Mouse (Mus musculus): ENCODE measurements at regions not wholly inside any gene's neighbourhood (a gene's known extent, or its start where the extent isn't known, plus 50 kb on each side); places are given as distances from the start of the nearest gene placed in this dataset.

DNA sequence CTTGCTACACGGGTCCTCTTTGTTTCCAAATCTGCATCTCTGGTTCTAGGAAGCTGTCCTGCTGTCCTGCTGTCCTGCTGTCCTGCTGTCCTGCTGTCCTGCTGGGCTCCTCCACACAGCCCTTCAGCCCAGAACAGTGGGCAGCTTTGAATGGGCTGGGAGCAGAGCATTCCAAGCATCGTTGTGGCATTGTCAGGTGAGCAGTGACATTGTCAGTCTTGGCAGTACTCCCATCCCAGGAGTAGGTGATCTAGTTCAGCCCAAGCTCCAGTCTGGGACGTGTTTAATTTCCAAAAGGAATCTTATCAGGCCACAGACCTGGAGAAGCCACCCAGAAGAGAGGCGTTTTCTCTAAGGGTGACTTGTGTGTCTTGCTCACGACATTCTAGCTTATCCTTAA lies 99.4 kb upstream of the Foxn2 start:
- DNase-seq (ENCODE audit: low spot score): no peak

DNA sequence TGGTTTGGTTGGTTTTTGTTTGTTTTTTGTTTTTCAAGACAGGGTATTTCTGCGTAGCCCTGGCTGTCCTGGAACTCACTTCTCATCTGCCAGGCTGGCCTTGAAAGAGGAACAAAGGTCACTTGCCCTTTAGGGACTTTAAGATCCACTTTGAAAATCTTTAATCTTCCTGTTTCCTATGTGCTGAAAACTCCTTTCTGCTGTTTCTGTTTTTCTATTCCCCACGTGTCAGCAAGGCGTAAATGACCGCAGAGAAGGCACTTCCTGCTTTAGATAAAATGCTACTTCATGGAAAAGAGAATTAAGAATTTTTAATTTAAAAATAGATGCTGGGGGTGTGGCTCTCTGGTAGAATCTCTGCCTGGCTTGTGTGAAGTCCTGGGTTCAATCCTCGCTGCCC lies 98.9 kb upstream of the Foxn2 start:
- peak; percentile 47 for DNase-seq (ENCODE audit: low spot score)

DNA sequence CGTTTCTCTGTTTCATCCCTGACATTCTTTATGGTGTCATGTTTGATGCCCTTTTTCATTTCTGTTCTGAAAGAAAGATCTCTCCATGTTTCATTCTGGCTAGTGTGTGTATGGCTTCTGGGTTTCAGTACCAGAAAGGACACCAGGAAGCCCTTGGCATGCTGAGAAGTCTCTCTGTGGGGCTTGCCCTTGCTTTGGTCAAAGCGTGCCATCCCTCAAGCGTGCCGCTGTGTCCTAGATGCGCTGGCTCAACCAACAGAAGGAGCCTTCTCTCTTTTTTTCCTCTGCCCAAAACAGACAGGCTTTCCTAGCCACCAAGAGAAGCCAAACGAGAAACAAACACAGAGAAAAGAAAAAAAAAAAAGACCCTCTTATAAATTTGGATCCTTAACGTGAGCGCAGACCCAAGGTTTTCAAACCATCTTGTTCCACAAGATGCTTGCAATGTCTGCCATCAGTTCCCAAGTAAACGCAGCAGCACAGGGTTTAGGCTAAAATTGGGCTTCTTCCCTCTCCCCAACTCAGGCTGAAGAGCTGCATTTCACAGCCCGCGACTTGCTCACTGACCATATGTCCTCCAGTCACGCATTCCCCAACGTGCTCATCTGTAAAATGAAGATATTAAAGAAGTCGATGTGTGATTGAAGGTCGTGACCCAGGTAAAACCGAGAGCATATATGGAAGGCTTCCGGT lies 97.3 kb upstream of the Foxn2 start:
- no peak for DNase-seq (ENCODE audit: low spot score)

DNA sequence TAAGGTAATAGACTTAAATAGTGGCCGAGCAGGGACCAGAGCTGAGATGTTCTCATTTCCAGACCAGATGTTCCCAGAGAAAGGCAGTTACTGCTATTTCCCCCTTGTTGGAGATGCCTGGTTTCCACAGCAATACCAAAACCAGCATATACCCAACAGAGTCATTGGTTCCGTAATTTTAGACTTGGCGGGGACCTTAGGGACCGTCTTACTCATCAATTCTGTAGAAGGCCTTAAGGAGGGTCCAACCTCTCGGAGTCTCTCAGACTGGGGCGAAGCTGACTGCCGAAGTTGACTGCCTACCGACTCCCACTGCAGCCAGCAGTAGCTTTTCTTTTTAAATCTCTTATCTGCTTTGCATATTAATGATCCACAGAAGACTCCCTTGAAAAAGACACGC lies 95.1 kb upstream of the Foxn2 start:
- no peak for DNase-seq (ENCODE audit: low spot score)

DNA sequence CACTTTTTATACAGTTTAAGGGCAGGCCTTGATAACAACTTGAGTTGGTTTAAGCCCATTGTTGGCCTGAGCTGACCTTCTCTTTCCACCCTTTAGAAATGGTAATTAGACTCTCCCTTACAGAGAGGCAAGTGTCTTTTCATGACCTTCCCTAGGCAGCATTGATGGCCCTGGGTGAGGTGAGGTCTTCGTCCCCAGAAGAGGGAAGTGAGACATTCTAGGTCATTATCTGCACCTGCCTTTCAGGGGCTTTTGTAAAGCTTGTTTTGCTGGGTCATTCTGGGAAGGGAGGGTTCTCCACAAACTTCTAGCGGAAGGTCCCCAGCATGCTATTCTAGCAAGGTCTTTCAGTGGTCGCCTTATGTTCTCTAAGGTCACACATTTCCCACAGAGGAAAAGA lies 93.6 kb upstream of the Foxn2 start:
- no peak for DNase-seq (ENCODE audit: low spot score)

DNA sequence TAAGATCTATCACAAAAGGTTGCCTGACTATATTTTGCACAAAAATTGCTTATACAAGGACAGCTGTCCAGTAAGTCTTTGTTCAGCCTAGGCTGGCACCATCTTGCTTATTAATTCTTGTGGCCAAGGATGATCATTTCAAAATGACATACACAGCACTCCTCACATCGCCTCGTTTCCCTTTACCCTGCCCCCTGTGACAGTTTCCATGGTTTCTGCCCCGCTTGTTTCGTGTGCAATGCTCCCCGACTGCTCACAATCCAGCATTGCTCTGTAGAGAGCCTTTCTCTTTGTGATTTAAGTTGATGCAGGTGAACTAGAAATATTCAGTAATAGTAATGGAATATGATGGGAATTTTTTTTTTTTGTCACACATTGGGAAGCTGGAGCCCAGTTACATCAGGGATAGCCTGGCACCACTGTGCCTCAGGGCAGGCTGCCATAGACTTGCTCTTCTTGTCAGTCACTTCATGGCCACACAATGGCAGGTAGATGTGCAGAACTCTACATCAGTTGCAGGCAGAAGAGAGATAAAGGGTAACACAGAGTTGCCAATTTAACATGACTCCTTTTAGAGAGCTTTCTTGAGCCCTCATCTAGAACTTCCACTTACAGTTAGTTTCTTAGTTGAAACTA lies 90.6 kb upstream of the Foxn2 start:
- no peak for DNase-seq (ENCODE audit: low spot score)

DNA sequence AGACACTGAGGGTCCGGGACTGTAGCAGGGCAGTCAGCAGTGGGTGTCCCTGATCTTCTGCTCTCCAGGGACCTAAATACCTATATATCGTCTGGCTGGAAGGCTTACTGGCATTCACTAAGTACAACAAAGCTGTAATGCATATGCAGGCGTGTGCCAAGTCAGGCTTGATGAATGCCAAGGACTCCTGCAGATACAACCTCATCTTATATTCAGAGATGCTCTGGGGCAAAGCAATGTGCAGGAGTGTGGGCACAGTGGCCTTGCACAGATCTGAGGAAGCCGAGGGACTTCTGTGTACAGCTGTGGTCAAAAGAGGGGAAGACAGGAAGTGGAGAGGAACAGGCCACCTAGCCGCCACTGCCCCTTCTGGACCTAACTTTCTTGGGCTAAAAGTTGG lies 89.5 kb upstream of the Foxn2 start:
- no peak for DNase-seq (ENCODE audit: low spot score)

DNA sequence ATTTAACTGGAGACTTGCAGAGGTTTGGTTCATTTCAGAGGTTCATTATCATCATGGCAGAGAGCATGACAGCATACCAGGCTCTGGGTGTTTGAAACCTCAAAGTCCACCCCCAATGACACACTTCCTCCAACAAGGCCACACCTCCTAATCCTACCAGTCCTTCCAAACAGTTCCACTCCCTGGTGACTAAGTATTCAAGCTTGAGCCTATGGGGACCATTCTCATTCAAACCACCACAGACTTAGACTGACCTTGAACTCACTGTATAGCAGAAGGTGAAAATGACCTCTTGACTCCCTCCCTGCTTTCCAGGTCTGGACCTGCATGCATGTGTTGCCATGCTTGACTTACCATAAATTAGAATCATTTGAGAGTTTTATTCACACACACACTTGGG lies 87.6 kb upstream of the Foxn2 start:
- DNase-seq (ENCODE audit: low spot score): no peak

DNA sequence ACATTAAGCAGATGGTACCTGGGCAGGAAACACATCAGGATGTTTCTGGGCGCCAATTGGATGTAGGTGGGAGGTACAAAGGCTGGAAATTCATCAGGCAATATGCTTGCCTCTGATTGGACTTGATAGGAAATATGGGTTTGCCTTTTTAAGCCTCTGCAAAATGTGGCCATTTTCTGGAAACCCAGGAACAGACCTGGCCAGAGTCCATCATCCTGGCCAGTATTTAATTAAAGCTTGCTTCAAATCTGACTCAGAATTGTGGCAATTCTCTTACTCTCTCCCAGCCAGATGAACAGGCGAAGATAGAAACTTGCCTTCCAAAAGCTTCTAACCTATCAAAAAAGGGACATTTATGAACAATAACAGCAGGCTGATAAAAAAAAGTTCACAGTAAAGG lies 79.3 kb upstream of the Foxn2 start:
- DNase-seq (ENCODE audit: low spot score): no peak

DNA sequence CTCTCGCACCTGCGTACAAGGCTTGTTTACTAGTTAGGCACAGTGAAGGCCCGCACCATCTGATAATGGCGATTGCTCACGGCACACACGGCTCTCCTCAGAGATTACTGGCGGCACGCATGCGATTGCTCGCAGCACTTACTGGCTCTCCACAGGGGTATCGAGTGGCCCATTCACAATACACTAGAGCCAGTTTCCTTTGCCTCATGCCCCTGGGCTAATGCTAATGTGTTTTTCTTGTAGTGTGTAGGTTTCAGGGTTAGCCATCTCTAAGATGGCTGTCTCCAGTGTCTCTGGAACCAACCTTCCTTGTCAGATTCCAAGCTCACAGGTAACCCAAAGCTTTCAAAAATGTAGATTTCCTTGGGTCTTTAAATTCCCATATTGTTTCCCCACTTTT lies 78.1 kb upstream of the Foxn2 start:
- DNase-seq (ENCODE audit: low spot score): no peak

DNA sequence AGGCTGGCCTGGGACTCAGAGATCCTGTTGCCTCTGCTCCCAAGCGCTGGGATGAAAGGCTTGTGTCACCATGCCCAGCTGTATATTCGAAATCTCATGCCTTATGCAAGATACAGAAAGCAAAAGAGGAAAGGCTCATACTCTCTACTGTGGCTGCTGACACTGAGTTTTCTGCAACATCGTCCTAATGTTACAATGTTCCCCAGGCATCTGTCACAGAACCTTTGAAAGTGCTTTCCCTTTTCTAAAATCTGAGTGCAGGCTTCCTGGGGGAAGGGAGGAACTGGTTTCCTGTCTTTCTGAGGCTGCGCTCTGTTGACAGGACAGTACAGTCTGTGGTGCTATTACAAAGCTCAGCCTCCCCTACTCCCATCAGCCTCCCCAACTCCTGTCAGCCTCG lies 72.6 kb upstream of the Foxn2 start:
- DNase-seq (ENCODE audit: low spot score): peak; percentile 33

DNA sequence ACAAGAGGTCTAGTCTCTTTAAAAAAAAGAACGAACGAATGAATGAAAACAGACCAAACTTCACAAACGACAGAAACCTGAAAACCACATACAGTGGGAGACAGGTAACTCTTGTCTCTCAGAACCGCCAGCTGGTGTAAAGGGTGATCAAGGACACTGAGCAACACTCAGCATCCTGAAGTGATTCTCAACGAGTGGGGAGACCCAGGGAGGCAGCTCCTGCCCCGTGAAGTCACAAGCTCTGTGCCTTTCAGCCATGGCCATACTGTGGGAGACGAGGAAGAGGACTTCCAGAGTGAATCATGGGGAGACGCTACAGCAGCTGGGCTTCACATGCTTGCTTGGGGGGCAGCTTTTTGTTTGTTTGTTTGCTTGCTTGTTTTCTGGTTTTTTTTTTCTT lies 70.5 kb upstream of the Foxn2 start:
- no peak for DNase-seq (ENCODE audit: low spot score)

DNA sequence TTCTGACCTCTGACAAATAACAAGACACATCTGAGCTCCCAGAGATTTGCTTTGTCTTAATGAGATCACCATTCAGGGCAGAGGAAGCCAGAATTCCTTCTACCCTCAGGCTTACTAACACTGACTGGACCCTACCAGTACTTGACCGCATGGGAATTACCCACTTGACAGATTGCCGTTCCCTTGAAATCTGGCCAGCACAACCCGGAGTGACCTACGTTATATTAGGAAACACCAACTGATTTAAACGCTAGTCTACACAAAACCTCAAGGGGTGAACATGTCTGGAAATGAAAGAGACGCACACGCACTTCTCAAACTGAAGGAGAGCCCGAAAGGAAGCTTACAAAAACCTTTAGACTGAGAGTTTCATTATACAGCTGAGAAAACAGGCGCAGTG lies 69.8 kb upstream of the Foxn2 start:
- peak; percentile 35 for DNase-seq (ENCODE audit: low spot score)

DNA sequence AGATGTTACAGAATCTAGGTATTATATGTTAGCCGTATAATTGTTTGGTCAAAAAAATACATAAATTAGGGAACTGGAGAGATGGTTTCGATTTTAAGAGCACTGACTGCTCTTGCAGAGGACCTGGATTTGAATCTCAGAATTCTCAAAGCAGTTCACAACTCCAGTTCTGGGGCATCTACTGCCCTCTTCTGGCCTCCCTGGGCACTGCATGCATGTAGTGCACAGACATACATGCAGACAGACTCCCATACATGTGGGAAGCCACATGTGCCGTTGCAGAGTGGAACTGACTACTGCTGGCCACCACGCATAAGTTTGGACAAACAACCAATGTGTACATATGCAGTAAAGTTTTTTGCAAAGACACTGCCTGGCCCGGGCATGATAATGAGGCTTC lies 62.0 kb upstream of the Foxn2 start:
- no peak for DNase-seq (ENCODE audit: low spot score)

DNA sequence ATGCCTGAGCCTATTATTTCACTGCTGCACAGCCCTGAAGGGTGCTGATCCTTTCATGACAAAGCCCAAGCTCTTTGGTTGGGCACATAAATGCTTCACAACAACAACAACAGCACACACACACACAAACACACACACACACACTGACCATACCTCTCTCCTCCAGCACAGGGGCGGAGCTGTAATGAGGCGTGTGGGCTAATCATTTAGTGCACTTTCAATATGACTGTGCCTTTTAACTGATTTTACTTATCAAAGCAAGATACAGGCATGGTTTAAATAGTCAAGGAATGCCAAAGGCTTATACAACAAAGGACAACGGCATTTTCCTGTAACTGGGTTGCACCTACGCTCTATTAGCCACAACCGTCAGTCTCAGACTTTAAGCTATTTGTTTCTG lies 61.1 kb upstream of the Foxn2 start:
- DNase-seq (ENCODE audit: low spot score): no peak

DNA sequence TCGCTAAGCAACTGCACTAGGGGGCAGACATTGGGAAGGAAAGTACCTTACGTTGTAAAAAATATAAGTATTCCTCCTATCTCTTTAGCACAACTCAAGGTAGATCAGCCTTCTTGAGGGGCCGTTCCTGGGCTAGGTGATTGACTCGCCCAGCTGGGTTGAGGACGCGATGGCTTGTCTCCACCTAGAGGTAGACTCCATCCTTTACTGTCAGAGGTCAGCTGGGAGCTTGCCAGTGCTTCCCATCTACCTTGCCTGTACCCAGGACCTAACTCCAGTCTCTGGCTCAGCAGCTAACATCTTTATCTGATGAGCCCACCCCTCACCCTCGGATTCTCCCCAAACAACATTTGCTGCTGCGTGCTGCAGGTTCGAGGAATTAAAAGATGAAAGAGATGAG lies 59.4 kb upstream of the Foxn2 start:
- no peak for DNase-seq (ENCODE audit: low spot score)

DNA sequence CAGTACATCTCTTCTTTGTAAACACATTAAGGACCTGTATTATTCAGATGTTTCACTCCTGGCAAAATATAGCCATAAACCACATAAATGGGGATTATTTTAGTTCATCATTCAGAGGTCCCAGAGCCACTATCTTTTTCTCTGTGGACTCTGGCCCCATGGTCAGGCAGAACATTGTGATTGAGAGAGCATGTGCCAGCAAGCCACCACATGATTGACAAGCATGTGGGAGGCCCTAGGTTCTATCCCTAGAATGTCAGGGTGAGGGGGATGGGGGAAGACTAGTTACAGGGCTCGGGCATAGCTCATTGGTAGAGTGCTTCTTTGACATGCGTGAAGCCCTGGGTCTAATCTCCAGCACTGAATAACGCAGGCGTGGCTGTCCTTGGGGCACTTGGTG lies 57.1 kb upstream of the Foxn2 start:
- DNase-seq (ENCODE audit: low spot score): no peak

DNA sequence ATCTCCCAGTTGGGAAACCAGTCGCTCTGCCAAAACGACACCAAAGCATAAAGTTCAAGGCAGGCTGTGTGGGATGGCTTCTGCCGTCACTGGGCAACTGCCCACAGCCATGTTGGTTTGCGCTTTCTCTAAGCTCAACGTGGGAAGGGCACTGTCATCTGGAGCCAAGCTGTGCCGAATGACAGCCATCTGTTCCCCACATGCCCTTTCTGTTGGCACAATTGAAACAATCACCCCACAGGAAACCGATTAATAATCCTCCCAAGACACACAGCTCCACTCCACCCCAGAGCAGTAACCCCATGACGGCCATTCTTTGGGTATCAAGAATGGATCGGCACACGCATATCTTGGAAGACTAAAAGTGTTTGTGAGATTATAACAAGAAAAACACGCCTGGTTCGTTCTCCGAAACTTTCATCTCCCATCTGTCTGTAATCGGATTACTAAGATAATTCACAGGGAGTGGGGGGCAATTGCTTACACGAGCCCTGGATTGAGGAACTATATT lies 52.0 kb upstream of the Foxn2 start:
- no peak for DNase-seq (ENCODE audit: low spot score)

DNA sequence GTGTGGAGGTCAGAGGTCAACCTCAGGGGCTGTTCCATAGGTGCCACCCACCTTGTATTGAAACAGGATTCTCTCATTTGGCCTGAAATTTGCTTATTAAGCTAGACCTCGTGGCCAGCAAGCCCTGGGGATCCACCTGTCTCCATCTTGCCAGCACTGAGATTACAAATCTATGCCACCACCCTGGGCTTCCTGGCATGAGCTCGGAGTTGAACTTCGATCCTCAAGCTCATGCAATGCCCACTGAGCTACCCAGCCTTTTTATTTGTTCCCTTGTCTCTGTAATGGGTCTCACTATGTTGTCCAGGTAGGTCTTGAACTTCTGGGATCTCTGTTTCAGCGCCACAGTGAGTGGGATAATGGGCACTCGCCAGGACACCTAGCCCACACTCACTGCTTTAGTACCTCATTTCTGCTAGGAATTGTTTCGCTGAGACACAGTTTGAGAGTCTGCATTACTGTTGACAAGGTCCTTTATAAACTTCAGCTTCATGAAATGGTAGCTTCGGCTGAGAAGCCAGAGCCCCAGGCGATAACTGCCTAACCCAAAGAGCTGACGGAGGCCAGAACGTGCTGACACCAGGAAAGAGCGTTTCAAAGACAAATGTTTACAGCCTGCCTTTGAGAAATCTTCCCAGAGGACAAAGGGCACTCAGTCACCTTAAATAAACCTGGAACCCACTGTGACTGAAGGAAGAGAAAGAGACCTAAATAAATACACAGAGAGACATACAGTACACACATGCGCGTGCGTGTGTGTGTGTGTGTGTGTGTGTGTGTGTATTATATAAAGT lies 50.6 kb upstream of the Foxn2 start:
- DNase-seq (ENCODE audit: low spot score): no peak

Data from heart, adult 8-10 months (tissue).